Mouse (Mus musculus) lung, adult 2 months (tissue): Measurements from ENCODE around the gene Tekt3.

Experiments
- CTCF ChIP-seq: fragments of 200-500 bp; IDR thresholded peaks from 2 replicates; pipeline ENCODE4 v1.5.1; 2011; ENCODE audit warnings: mild to moderate bottlenecking, low read length, control low read depth; ENCODE audit not compliant: insufficient read depth
- POLR2A ChIP-seq: fragments of 200-500 bp; IDR thresholded peaks from 2 replicates; pipeline ENCODE4 v1.6.1; 2011; ENCODE audit warnings: low read depth, mild to moderate bottlenecking, control low read depth, low read length, borderline replicate concordance; ENCODE audit errors: extremely low read depth

GRCm38 (mm10) chr11:63132151-63132500 is 70.7 kb downstream of the Tekt3 start:
- TF ChIP-seq CTCF (no peak), POLR2A (no peak; the same call in 1 of the 2 replicates)
